ENCODE assay signal across 8 mouse cellular contexts in genomic region chr5:104508195-104508891, GRCm38 (mm10). TPM values are rescaled to one million over a fixed set of nuclear protein-coding genes. Genes with fewer than 3 reads are reported as not detected.
DNase-seq lines count a peak whose midpoint lies in the region; ATAC-seq lines count a peak whose summit lies in the region.

BC005561 (plus strand) TSS chr5:104508352.

- H3K4me2 ChIP-seq in hindbrain, embryonic 12.5 days (replicated peaks): peak within 1 kb of the TSS; percentile 59

- WGBS in hindbrain, embryonic 12.5 days: under 1% methylated on average over 76 of the region's 83 CpGs

- H3K9ac ChIP-seq in hindbrain, embryonic 12.5 days: peak within 1 kb of the TSS; percentile 91

- DNase-seq in MN1 (ENCODE audit: low spot score): peak; percentile 83
- peak; percentile 79 for DNase-seq in cerebellum, adult 9-10 months
- DNase-seq in frontal cortex, adult 2 months (ENCODE audit: extremely low spot score in 1 of 2, low spot score in 1 of 2): peak; percentile 28 to 86
- DNase-seq in layer of hippocampus, postnatal 14 days (ENCODE audit: low spot score in 2 of 2): peak; percentile 83 to 86
- peak; percentile 86 for DNase-seq in lung, postnatal 14 days
- peak; percentile 65 for DNase-seq in retina, adult 2 months (ENCODE audit: low read depth, low spot score)
- peak; percentile 79 to 82 for DNase-seq in thymus, postnatal 36 days

- H3K9me3 ChIP-seq in hindbrain, embryonic 12.5 days (replicated peaks): peaks cover 10% of the 10 kb centered on the region

- peak; percentile 95 for ATAC-seq in hindbrain, embryonic 12.5 days (ENCODE audit: low FRiP score)

- no peaks in the 10 kb centered on the region for H3K27me3 ChIP-seq in hindbrain, embryonic 12.5 days

- peaks cover 16% of the 10 kb centered on the region for H3K36me3 ChIP-seq in hindbrain, embryonic 12.5 days

- peak within 1 kb of the TSS; percentile 89 for H3K4me3 ChIP-seq in hindbrain, embryonic 12.5 days

- H3K4me1 ChIP-seq in hindbrain, embryonic 12.5 days: peaks cover 9% of the 10 kb centered on the region

- H3K27ac ChIP-seq in hindbrain, embryonic 12.5 days: peak within 1 kb of the TSS; percentile 93

RNA-seq across cellular contexts. Expression of gene BC005561, which starts in this region (rescaled TPM):
- 3.1 and 3.3 TPM in 2 replicates for polyA plus RNA-seq in frontal cortex, adult 2 months (2012; rRNA removed)
- 18.1 and 19.5 TPM in 2 replicates for polyA plus RNA-seq in hindbrain, embryonic 12.5 days (2016; fragmentation: Nextera tagmentation; extraction: Ambion mirVana)
- total RNA-seq in layer of hippocampus, postnatal 14 days (2021): 10 to 100 TPM; 13.3 to 15.3 TPM

Comparison
In these comparisons a context has a peak if more than half of its experiments do, and no peak if none do; other contexts are left out.
1. Peak in every context shown above with its lines: DNase-seq, ATAC-seq, H3K4me3 ChIP-seq and H3K27ac ChIP-seq.